Mouse (Mus musculus) adrenal gland, postnatal 36 days (tissue): ENCODE measurements around the gene Yod1. TPM values are rescaled to one million over a fixed set of nuclear protein-coding genes. Genes with fewer than 3 reads are reported as not detected.

ENCODE experiments used
- DNase-seq, 2 experiments: peaks; one replicate each; pipeline ENCODE4 v3.0.0; 2021; ENCODE audit warnings: mixed read lengths in 1 of 2
- long read RNA-seq, 2 experiments: library from polyadenylated mRNA; stranded (forward); transcript quantifications; one replicate each; pipeline ENCODE4 v2.0.0; 2021; ENCODE audit warnings: borderline sequencing depth in 2 of 2
- total RNA-seq, 2 experiments: library from RNA; stranded (reverse); gene quantifications; 2 replicates each; pipeline ENCODE4 v1.2.3; 2021

Yod1 gene
- total RNA-seq, result 10 to 100 TPM in 1 of 2 experiments, 1 to 10 TPM in 1; 7.7 to 18.8 TPM
- long read RNA-seq, experiment 1, full-length matches to known transcripts, result 6 of 7 reads
- long read RNA-seq, experiment 1, partial matches to known transcripts, result 0 of 7 reads
- long read RNA-seq, experiment 1, other reads (novel, unspliced or antisense), result 1 of 7 reads
- long read RNA-seq, experiment 2, full-length matches to known transcripts, result 1 of 2 reads
- long read RNA-seq, experiment 2, partial matches to known transcripts, result 0 of 2 reads
- long read RNA-seq, experiment 2, other reads (novel, unspliced or antisense), result 1 of 2 reads

DNA sequence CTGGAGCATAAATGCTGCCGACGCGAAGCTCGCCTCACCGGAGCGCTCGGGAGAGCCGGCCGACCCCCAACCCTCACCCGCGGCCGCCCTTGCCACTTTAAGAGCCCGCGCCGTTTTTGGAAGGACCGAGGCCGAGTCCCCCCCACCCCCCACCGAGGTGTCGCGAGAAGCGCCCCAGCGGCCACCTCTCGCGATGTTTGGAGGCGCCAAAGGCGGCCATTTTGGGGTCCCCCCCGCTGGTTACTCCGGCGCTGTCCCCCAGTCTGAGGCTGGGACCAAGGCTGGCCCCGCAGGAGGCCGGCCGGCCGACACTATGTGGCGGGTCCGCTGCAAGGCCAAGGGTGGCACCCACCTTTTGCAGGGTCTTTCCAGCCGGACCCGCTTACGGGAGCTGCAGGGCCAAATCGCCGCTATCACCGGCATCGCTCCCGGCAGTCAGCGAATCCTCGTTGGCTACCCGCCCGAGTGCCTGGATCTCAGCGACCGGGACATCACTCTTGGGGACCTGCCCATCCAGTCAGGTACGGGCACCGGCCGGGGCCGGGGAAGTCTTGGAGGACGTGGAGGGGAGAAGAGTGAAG lies at the start of gene Yod1:
TSS of gene Yod1 (plus strand) at position 37 of the 581 bp plus-strand sequence.
- peak; percentile 94 to 95 for DNase-seq

DNA sequence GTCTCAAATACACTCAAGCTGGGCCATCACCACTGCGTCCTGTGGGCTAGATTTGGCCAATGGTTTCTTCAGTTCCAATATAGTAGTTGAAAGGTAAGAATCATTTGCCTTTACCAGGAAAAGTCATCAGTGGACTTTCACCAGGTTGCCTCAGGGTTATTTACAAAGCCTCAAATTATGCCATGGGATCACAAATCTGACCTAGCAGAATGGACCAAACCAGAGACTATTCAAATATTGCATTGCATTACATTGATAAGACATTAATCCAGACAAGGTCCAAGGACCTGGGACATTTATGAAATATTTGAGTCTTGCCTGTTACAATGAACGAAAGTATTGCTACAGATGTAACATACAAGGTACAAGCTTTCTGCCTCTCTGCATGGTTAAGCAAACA lies 38.6 kb upstream of the Yod1 start:
- no peak for DNase-seq

DNA sequence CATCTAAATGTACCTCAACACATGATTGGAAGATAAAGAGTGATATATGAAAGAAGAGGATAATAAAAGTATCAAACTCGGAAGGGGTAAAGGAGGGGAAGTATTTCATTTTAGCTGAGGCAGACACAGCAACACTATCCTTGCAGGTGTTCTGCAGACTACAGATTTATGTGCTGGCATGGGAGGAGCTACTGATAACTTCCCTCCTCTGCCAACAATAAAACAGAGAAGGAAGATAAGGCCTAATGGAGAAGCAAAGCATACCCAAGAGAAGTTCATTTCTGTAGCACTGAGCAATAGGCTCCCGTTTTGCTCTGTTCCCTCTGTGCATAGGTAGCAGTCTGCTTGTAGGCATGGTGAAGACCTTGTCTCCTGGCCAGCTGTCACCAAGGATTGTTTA lies 36.1 kb upstream of the Yod1 start:
- DNase-seq, result no peak

DNA sequence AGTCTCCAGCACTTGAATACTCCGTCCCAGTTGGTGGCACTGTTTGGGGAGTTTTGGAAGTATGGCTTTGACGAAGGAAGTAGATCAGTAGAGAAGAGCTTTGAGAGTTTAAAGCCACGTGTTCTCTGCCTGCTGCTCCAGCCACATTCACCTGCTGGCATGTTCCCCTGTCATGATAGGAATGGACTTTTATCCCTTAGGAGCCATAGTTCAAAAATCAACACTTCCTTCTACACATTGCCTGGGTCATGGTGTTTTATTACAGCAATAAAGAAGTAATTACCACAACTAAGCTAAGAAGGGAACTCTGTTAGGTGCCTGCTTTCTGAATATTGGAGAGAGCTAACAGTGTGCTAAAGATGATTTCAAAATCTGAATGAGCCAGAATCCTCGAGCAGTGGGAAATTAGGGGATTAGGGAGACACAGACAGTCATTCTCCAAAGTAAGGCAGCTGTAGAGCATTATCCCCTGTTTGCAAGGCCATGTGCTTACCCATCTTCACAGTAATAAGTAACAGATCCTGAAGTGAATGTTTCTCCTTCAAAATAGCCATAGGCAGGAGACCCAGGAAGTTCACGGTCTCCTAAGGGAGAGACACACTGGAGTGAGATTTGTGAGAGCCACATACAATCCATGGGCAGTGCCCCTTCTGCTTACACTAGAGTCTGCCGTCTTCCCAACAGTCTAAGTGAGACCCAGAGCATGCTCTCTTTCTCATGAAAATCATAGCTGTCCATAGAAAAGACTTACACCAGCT lies 35.3 kb upstream of the Yod1 start:
- DNase-seq, result no peak

DNA sequence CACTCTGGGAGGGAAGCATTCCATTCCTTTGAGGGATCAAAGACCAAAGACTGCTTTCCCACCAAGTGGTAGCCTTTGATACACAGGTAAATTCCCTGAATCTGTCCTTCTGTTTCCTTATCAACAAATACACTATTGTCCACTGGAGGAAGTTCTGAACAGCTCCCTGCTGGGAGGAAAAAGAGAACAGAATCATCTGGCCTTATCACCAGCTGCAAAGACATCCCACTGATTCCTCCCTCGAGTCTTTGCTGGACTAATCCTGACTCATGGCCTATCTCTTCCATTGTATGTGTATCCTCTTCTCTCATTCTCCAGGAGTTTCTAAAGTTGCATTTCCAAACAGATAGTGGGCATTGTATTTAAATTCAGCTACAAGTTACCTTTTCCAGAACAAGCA lies 33.2 kb upstream of the Yod1 start:
- DNase-seq, result no peak

DNA sequence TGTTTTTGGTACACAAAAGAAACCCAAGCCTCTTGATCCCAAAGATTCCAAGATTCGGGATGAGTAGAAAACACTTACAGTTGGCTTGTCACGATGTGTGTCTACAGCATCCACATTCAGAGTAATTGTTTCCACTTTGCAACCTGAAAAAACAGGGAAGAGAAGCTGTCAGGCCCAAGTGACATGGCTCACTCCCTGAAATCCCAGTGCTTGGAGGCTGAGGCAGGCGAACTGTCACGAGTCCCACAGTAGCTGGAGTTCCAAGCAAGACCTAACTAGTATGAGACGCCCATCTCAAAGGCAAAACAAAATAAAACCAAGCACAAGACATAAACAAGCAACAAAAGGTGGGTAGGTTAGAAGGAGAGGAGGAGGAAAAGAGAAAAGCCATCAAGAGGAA lies 18.5 kb upstream of the Yod1 start:
- DNase-seq, result no peak

DNA sequence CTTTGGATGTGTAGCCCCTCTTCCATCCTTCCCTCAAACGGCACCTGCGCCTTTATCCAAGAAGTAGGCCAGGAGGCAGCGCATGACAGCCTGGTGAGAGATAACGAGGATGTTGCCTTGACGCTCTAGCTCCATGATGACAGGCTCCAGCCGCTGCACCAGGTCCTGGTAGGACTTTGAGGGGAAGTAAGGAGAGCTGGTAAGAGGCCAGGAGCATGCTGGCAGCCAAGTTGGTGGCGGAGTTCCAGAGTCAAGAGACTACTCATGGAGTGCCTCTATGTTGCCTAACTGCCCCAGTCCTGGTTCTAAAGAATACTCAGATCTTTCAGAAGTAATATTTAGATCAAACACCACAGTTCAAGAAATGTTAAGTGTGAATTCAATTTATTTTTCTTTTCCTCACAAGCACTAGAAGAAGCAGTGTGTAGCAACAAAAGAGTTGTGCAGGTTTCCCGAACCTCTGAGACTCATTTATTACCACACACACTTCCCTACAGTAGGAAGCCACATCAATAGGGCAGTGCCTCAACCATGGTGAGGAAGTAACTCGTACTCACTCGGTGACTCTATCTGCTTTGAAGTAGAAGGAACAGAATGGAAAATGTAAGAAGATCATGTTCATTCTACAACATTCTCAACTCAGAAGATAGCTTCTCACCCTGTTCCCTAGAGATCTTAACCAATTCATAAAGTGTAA lies 17.0 kb upstream of the Yod1 start:
- DNase-seq, result peak; percentile 34 to 35

DNA sequence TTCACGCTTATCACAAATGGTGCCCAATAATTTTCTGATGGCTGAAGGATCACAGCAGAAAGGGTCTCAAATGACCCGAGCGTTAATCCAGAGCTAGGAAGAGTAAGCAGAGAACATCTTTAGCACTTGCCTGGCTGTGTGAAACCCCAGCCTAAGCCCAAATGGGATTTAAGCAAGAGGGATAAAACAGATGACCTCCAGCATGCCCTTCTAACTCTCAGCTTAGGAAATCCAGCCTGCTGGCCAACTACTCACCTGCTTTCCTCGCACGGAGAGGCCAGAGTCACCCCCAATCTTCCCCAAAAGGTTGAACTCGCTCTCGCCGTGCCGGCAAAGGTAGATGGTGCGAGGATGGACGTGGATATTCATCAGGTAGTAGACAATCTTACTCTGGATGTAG lies 15.2 kb upstream of the Yod1 start:
- DNase-seq, result no peak

DNA sequence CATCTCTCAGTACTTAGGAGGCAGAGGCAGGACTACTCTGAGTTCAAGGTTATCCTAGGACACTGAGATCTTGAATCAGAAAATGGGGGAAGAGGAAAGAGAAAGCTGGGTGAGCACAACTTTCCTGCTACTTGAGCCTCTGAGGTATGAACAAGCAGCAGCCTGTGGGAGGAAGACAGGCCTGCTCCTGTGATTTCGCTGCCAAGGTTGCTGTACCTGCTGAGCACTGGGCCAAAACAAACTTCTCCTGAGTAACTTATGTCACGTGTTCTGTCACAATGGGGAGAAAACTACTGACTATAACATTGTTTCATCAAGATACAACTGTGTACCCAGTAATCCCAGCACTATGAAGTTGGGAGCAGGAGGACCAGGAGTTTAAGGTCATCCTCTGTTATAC lies 13.5 kb upstream of the Yod1 start:
- no peak for DNase-seq

DNA sequence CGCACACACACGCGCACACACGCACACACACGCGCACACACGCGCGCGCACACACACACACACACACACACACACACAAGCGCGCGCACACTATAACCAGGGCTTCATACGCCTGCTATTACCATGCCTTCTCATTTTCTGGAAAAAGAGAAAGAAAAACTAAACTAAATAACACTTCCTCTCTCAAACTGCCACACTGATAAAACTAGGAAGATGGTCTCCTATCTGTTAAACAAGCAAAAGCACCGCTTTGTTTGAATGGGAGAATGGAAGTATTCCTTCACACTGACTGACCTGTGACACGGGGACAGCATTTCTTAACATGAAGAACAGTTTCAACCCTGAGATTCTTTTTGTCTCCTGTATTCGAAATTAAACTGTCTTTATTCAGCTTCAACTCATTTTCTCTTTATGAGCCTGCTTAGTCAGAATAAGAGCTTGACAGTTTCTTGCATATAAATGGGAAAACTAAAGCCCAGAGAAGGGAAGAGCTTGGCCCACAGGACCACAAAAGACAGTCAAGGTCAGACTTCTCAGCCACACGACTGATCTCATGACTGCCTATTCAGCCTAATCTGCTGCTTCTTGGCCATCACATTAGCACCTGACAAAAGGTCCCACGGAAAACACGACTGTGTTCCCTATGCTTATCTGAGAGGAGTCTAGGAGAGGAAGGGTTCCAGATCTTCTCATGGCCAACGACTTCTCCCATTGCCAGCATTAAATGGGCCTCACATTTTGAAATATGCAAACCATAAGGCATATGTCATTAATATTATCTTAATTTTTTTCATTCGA lies 6.6 kb upstream of the Yod1 start:
- no peak for DNase-seq

DNA sequence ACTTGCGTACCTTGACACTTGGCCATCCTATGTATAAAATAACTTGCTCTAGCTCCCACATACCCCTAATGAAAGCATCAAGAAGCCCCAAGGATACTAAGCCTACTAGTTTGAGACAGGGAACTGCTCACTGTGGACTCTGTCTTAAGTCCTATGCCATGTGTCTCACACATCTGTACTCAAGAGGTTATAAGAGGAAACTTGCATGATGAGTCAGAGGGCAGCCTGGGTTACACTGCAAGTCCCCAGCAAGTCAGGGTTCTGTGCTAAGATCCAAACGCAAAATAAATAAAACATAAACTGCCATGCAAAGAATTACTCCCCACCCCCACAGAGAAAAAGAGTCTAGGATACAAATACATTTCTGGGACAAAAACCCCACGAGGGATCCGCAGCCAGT lies 3.1 kb upstream of the Yod1 start:
- DNase-seq, result no peak

DNA sequence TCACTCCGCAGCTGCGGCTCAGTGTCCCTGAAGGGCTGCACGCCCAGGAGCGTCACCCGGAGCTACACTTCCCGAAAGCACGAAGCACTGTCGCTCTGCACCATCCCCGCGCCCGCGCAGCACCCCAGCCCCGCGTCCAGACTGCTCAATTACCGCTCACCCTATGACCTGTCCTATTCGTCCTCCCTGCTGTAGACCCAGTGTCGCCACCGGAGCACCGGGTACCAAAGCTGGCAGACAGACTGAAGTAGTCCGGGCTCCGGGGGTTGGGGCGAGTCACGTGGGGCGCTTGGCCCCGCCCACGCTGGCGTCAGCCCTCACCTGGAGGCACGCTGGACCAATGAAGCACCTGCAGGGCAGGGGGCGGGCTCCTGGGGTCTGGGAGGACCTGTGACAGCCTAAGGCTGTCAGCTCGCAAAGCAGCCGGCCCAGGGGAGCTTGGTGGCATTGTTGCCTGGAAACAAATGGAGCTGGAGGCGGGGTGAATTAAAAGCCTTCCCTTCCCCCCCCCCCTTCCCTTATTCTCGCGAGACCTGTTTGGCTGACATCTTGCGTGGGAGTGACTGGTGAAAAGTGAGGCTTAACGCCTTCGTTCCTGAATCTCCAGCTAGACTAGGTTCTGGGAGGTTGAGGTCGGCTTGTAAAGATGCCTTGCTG lies 1.4 kb upstream of the Yod1 start, which contains the start of gene Gm29427:
TSS of gene Gm29427 (minus strand) at position 239 of the 657 bp plus-strand sequence.
- peak; percentile 90 to 95 for DNase-seq

DNA sequence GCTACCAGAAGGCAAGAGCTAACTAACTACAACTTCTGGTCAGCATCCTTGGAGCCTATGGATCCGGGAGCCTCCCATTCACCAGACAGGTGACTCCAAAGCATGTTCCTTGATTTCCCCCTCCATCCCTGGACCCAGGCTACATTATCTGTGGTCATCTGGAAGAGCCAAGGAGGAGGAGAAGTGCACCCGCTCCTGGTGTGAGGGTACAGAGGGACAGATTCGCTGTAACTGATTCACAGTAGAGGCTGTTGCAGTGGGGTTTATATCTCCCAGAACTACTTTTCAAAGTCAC lies 962 bp upstream of the Yod1 start:
- DNase-seq, result no peak

DNA sequence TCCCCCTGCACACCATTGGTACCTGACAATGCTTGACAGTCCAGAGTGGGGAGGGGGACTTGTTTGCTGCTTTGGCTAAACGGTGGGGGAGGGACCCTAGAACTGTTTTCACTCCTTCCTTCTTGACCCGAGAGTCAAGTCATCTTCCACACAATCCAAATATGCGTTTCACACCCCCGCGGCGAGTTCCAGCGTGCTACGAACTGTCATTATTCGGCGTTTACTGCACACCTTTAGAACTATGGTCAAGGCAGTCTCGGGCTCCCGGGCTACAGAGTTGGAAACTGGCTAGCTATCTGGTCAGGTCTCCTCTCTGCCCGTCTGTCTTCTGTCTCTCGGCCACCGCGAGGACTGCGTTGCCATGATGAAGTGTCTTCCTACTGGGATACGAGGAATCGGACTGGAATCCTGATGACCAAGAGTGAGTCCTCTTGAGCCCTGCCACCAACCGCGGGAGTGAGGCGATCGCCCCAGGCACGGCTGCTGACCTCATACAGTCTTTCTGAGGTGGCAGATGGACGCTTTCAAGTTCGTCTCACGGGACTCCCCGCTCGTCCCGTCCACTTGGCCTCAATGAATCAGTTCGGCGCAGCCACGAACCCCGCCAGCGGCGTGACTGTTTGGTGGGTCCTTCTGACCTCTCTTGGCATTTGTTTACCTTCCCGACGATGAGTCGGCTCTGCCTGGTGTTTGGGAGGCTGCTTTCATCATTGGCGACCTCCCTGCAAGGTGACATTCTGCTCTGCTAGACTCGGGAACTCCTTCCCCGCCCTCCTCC lies 425 bp upstream of the Yod1 start:
- peak; percentile 66 to 67 for DNase-seq

DNA sequence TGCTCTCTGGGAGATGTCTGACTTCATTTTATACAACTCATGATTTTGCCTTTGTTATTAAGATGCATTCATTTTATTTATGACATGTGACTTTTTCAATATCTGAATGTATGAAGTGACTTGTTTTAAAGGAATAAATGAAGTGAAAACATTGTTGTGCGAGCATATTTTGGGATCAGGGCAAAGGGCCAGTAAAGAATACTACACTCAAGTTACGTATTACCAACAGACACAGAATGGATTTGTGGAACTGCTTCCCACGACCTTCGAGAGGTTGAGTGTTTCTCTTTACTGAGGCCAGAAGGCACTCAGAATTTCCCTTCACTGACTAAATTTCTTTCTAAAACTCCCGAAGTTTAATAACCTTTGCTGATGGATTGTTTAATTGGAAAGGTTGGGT lies 7.1 kb downstream of the Yod1 start:
- DNase-seq, result no peak

DNA sequence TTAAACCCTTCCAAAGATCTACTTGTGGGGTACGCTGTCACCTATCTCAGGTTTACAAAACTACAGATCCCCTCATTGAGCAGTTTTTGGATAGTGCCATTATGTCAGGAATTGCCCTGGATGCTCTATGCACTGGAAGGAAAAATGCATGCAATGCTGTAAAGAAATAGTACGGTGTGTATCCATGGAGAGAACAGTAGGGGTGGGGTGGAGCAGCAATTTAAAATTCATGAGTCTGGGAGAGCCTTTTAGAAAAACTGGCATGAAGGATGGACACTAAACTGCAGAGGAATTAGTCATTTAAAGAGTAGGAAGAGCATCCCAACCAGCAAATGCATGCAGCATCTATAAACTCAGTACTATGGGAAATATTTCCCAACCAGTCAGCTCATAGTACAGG lies 9.3 kb downstream of the Yod1 start:
- no peak for DNase-seq

DNA sequence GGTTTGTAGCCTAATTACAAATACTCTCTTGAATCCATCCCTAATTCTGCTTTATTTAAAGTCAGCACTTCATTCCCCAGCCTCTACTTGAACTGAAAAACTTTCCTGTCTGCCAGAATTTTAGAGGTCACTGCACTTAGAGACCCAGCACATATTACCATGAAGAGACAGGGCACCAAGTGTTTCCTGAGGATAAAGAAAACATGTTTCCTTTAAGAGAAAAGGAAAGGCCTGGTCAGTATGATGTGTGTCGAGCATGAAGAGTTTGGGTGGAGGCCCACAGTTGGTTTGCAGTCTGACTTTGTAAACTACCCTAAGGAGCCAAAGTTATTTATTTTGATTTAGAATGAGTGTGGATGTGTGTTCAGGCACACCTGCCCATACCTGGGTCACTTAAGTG lies 10.9 kb downstream of the Yod1 start:
- DNase-seq, result no peak

DNA sequence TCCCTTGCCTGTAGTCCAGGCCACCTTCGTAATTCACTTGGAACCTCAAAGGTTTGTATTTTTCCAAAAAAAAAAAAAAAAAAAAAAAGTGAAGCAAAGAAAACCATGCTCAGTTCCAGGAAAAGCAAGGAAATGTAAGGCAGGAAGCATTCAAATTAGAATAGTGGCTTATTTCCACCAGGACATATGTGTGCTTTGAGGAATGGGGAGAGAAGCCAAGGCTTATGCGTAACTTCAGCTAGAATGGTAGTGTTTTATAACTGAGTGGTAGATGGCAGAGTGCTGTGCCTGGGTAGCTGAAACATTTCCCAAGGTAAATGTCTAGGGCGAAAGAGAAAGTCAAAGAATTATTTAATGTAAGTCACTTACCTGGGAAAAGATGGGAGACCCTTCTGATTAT lies 11.6 kb downstream of the Yod1 start:
- no peak for DNase-seq

DNA sequence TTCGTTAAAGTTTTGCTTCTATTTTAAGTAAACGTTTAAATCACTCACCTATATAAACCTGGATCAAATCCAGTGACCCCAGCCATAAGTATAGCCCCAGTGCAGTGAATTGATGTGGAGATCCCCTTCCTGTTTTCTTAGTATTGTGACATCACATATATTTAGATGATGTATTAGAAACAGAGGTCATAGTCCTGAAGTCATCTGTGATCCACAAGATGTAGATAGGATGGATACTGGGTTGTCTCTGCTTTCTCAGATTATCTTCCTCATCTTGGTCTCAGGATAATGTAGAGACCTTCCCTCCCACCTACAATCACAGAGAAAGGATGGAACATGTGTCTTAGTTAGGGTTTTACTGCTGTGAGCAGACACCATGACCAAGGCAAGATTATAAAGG lies 12.0 kb downstream of the Yod1 start, which contains the start of gene Pfkfb2:
TSS of gene Pfkfb2 (minus strand) at position 101 of the 400 bp plus-strand sequence.
- no peak for DNase-seq

DNA sequence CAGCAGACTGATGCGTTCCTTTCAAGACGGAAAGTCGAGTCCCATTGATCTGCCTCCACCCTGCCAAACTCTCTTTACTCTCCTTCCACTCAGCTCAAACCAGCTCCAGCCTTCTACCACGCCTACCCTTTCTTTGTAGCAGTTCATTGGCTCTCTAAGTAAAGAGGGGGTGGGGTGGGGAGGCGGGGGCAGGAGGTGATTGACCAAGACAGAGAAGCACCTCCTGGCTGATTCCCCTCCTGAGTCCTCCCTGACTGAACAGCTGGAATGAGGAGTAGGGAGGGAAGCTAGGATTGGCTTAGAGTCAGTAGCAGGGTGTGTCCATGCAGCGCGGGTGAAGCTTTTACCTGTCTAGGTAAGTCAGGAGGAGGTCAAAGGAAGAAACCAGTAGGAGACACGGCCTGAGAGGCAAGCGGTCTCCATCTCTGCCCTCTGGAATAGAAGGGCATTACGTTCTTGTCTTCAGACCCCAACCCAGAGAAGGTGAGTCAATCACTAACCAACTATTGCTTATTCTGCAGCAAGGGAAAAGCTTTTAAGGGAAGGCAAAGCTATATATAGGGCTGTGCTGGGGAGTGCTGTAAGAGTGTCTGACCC lies 14.7 kb downstream of the Yod1 start, which contains the start of gene AA986860:
TSS of gene AA986860 (plus strand) at position 236 of the 597 bp plus-strand sequence.
- DNase-seq, result peak; percentile 38 to 53
